Mouse (Mus musculus) heart, embryonic 15.5 days (tissue): ENCODE measurements around the gene Gm29276. TPM values are rescaled to one million over a fixed set of nuclear protein-coding genes. Genes with fewer than 3 reads are reported as not detected.
"Not testable (repeated sequence)": the region's sequence is repeated elsewhere in the genome, so short reads cannot be mapped to it uniquely, and the experiment has no call there.

ENCODE experiments used
- ATAC-seq: fragments of 200-750 bp; cut with Nextera tagmentation; replicated peaks from 2 replicates; pipeline ENCODE4 v1.8.0; 2017; ENCODE audit warnings: low read depth, moderate TSS enrichment; ENCODE audit not compliant: insufficient number of reproducible peaks, insufficient read depth, low FRiP score
- H3K27ac ChIP-seq: fragments of 300-500 bp; sonication (generic); 2 replicates; pipeline ENCODE4 v1.5.1; 2015; ENCODE audit warnings: mild to moderate bottlenecking, inconsistent platforms
- H3K27me3 ChIP-seq: fragments of 300-500 bp; sonication (generic); 2 replicates; pipeline ENCODE4 v1.6.1; 2015; ENCODE audit warnings: inconsistent platforms
- H3K36me3 ChIP-seq: fragments of 300-500 bp; sonication (generic); 2 replicates; pipeline ENCODE4 v1.6.1; 2015; ENCODE audit warnings: mild to moderate bottlenecking, inconsistent platforms
- H3K4me1 ChIP-seq: fragments of 300-500 bp; sonication (generic); replicated peaks from 2 replicates; pipeline ENCODE4 v1.6.1; 2015; ENCODE audit warnings: inconsistent platforms
- H3K4me2 ChIP-seq: fragments of 300-500 bp; sonication (generic); 2 replicates; pipeline ENCODE4 v1.6.1; 2015; ENCODE audit warnings: inconsistent platforms, mild to moderate bottlenecking, moderate library complexity
- H3K4me3 ChIP-seq: fragments of 300-500 bp; sonication (generic); 2 replicates; pipeline ENCODE4 v1.5.1; 2015; ENCODE audit warnings: mild to moderate bottlenecking, inconsistent platforms
- H3K9ac ChIP-seq: fragments of 300-500 bp; sonication (generic); 2 replicates; pipeline ENCODE4 v1.6.1; 2015; ENCODE audit warnings: mild to moderate bottlenecking, inconsistent platforms
- H3K9me3 ChIP-seq: fragments of 300-500 bp; sonication (generic); replicated peaks from 2 replicates; pipeline ENCODE4 v1.6.1; 2016; ENCODE audit warnings: inconsistent platforms
- WGBS: fragments of 180-500 bp; shearing (Covaris S2); methylation state at CpG from one replicate; pipeline ENCODE4 v1.1.7; 2015; ENCODE audit warnings: mixed read lengths; 5-methylcytosine and 5-hydroxymethylcytosine counted together
- polyA plus RNA-seq: library from polyadenylated mRNA; unstranded; fragments of >200 nt; fragmentation: Nextera tagmentation; extraction: Ambion mirVana; gene quantifications from 2 replicates; pipeline ENCODE4 v1.2.1, GENCODE M21; 2015

Gene Gm29276
- not detected in 2 replicates for polyA plus RNA-seq

- not testable (repeated sequence) for ATAC-seq, H3K27me3 ChIP-seq, H3K9me3 ChIP-seq, H3K4me3 ChIP-seq, H3K4me1 ChIP-seq, H3K9ac ChIP-seq, H3K27ac ChIP-seq, H3K4me2 ChIP-seq, H3K36me3 ChIP-seq
- no CpG with 5 or more reads among the region's 7 CpGs for WGBS
These were observed at the start of gene Gm29276 for GRCm38 (mm10) chrY:42582150-42582549. Gene Gm29276 (minus strand): TSS chrY:42582250.
